Mouse (Mus musculus) spleen, adult 2 months (tissue): ENCODE results near the gene Pheta2.

Experiments
- CTCF ChIP-seq: fragments of 200-500 bp; IDR thresholded peaks from 2 replicates; pipeline ENCODE4 v1.5.1; 2011; ENCODE audit warnings: mild to moderate bottlenecking, inconsistent platforms; ENCODE audit not compliant: insufficient read depth, insufficient read length, insufficient replicate concordance; ENCODE audit errors: extremely low read depth
- POLR2A ChIP-seq: fragments of 200-500 bp; IDR thresholded peaks from 2 replicates; pipeline ENCODE4 v1.6.1; 2011; ENCODE audit warnings: low read depth, low read length, inconsistent platforms

DNA sequence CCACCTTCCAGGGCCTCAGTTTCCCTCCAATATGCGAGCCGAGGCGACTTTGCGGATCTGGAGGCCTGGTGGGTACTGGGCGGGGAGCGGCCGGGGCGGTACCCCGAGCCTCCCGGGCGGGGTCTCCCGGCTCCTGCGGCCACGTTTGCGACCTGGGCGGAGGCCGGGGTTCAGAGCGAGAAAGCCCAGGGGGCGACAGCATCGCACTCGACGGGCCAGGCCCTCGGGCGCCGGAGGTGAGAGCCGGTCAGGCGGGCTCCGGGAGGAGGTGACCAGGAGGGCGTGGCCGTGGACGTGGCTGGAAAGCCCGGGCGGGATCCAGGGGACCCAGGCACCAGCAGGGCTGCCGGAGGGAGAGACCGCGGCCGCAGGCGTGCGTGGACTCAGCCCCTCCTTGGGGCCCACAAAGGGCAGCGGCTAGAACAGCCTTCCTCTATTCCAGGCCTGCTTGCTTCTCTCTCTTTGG is 2.3 kb downstream of the Pheta2 start:
- TF ChIP-seq POLR2A (no peak), CTCF (no peak)
